Mouse (Mus musculus) heart, adult 18-20 months (tissue): Measurements from ENCODE around the gene Spire2. TPM values are rescaled to one million over a fixed set of nuclear protein-coding genes. Genes with fewer than 3 reads are reported as not detected.

ENCODE experiments used
- DNase-seq, 2 experiments: peaks; one replicate each; pipeline ENCODE4 v3.0.0; 2021 to 2022; ENCODE audit warnings: mixed read lengths in 1 of 2
- total RNA-seq, 2 experiments: library from RNA; stranded (reverse); gene quantifications; 2 replicates each; pipeline ENCODE4 v1.2.3; 2021

Gene Spire2
- total RNA-seq, 2 experiments from 2014 or later: 0.31 TPM; not detected in 1

GRCm38 (mm10) chr8:123333864-123334263 is 1.4 kb downstream of the Spire2 start:
- no peak for DNase-seq

DNA sequence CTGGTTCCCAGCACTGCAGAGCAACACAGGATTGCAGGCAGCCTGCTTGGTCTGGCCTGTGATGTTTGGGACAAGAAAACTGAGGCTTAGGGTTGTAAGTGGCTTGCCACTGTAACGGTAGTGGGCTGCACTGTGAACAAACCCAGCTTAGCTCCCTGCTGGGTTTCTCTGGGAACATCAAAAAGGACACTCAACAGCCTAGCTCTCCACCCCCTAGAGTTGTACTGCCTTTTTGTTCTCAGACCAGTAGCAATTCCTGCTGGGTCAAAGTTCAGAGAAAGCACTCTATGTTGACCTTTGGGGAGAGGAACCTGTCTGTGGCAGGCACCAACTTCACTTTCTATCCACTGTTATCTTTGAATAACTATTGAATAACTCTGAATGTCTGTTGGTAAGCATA is 2.0 kb downstream of the Spire2 start:
- DNase-seq: no peak

DNA sequence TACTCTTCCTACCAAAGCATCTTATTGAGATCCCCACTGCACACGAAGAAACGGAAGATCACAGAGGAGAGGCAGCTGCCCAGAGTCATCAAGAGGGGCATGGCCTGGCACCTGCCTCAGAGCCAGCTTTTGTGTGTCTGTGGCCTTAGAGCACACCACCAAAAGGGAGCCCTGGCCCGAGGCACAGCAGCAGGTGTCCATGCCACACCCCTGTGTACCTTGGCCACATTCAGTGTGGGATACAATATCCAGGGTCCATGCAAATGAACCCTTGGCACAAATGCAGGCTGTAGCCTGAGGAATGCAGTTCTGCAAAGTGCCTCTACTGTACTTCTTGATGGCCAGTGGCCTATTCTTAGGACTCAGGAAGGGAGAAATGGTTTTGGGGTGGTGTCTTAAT is 5.0 kb downstream of the Spire2 start:
- no peak for DNase-seq

DNA sequence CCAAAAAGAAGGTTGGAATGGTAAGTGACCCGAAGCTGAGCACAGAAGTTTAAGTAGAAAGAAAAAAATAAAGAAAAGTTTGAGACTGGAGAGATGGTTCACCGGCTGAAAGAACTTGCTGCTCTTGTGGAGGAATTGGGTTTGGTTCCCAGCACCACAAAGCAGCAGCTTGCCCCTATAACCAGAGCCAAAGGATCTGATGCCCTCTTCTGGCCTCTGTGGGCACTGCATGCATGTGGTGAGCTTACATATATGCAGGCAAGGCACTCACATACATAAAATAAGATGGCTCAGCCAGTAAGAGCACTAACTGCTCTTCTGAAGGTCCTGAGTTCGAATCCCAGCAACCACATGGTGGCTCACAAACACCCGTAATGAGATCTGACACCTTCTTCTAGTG is 7.6 kb downstream of the Spire2 start:
- DNase-seq: no peak

DNA sequence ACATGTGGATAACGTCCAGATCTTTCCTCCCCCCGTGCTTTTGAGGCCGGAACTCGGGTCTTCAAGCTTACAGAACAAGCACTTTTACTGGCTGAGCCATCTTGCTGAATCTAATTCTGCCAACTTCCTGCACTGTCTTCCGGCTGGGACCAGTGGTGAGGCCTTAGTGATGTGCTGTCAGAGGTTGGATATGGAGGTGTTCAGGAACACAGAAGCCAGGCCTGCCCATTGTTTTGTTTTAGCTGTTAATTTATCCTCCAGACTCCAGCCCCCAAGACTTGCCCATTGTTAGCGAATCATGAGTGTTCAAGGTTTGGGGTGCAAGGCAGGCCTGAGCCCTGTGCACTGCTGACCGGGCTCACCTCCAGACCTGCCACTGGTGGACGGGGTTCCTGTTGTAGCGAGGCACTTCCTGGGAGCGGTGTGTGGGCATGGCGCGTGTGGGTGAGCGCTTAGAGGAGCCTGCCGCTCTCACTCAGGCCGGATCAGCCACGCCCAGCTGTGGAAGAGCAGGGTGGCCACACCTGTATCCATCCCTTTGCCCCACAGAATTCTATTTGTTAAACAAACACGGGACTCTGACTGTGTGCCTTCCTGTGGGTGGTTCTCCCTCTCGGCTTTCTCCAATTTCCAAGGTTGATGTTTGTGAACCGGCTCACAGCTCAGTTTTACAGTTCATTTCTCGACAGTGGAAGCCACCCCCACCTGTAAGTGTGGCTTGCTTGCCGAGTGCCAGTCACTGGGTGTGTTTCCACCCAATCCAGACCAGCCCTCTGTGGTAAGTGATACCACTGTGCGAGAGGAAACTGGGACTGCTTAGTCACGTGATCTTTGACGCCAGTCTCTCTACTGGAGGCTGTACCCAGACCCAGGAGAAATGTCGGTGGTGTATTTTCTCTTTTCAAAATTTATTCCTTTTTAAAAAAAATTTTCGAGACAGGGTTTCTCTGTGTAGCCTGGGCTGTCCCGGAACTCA is 8.8 kb downstream of the Spire2 start:
- no peak for DNase-seq

- DNase-seq: peak in 1 of 2 experiments; percentile 20
These were observed 9.7 kb downstream of the Spire2 start for GRCm38 (mm10) chr8:123342253-123342652.

DNA sequence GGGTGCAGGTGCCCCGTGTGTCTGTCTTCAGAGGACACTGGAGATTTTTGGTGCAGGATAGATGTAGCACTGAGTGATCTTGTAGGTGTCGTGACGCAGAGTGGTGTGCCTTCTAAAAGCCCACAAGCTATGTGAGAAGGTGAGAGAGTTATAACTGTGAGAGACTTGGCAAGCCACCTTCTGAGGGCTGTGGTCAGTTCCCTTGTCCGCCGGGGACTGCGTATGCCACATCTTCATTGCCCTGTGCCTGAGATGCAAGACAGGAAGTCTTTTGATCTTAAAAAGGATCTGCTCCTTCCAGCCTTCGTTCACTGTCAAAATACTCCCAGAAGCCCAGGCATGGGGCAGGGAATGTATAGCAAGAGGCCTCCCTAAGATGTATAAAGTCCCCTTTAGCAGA is 10.4 kb downstream of the Spire2 start:
- no peak for DNase-seq

- DNase-seq: no peak
These were observed 10.9 kb downstream of the Spire2 start for GRCm38 (mm10) chr8:123343422-123343821.

DNA sequence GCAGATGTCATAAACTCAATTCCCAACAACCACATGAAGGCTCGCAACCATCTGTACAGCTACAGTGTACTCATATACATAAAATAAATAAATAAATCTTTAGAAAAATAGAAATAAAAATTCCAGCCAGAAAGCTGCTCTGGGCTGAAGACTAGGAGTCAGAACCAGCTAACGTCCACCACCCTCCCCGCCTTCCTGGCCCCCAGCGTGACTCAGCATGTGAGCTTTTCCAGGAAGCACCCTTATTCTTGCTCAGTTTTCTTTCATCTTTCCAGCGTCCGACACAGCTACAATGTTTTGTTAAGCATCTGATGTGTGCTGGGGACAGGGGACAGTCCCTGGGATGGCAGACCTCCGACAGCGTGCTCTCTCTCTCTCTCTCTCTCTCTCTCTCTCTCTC is 12.6 kb downstream of the Spire2 start:
- no peak for DNase-seq

GRCm38 (mm10) chr8:123345856-123346255 is 13.3 kb downstream of the Spire2 start:
- no peak for DNase-seq

DNA sequence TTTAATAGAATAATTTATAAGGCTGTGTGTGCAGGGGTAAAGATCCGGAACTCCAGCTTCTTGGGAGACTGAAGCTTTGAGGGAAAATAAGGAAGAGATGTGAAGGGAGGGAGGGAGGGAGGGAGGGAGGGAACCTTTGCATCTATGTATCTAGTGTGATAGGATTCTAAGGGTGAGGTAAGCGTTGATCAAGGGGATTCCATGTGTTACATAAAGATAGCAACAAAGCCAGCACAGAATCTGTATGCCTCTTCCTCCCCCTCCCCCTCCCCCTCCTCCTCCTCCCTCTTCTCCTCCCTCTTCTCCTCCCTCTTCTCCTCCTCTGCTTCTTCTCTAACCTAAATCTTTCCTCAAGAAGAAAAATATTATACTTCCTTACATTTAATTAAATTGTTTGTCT is 14.8 kb downstream of the Spire2 start:
- no peak for DNase-seq

DNA sequence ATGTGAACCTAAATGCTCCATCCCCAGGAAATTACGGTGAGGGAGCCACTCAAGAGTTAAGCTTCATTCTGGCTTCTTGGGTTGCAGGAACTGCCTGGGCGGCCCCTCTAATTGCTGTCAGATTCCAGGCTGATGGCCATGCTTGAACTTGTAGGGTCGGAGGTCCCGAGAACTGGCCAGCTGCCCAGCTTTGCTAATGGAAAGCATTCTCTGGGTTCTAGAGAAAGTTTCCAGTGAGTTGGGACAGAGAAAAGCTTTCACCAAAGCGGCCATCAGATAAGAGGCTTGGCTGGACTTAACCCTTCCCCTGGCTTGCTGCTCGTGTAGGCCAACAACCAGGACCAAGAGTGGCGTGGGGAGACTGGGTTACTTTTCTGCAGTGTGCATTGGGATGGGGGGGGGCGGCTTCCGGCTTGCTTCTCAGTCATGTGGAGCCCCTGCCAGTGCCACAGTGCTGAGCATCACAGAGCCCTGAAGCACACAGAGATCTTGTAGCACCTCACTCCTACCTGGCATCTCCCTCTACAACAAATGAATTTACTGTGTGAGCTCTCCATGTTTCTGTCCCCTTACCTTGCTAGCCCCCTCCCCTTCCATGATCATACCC is 15.8 kb downstream of the Spire2 start:
- DNase-seq: peak; percentile 38 to 47

- no peak for DNase-seq
These were observed 16.6 kb downstream of the Spire2 start for GRCm38 (mm10) chr8:123349073-123349472.

DNA sequence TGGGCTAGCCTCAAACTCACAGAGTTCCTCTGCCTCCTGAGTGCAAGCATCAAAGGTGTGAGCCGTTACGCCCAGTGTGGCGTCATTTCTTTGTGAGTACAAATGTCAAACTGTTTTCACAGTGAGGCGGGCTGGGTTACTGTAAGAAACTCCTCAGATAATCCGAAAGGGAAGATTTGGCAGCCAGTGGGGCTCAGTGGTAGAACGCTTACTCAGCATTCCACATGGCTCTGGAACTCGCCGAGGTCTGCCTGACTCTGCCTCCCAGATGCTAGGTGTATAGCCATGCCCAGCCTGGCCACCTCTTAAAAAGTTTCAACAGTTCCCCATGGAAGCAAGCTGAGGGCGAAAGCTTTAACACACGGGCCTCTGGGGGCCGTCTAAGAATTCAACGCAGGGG is 19.6 kb downstream of the Spire2 start:
- no peak for DNase-seq

DNA sequence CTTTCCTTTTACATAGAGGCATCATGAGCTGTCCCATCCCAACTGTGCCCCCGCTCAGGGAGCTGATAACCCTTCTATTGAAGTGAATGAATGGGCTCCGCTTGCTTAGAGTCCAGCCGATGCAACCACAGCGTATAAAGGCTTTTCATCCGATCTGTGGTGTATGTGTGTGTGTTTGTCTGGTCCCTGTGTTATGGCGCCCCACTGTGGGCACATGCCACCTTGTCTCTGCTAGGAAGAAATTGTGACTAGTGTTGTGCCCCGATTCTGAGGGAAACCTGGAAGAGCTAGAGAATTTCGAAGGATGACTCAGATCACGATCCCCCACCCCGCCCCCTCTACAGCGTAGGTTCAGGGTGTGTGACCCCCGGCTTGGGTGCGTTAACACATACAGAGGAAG is 20.3 kb downstream of the Spire2 start:
- DNase-seq: no peak

DNA sequence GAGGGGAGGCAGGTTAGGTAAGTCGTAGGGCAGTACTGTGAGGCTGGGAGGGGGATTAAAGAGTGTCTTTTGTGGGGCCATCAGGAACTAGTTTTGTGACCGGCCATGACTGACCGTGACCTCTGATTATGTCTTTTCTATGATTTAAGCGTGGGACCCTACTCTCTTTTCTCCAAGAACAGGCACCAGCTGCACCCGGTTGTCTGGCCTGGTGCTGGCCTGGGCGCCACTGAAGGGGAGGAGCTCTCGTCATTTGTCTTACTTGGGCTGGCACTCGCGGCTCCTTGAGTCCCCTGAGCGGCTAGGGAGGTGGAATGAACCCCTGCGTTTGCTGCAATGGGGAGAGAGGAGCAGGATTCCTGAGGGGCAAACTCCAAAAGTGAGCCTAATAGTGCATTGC is 20.7 kb downstream of the Spire2 start:
- DNase-seq: no peak

DNA sequence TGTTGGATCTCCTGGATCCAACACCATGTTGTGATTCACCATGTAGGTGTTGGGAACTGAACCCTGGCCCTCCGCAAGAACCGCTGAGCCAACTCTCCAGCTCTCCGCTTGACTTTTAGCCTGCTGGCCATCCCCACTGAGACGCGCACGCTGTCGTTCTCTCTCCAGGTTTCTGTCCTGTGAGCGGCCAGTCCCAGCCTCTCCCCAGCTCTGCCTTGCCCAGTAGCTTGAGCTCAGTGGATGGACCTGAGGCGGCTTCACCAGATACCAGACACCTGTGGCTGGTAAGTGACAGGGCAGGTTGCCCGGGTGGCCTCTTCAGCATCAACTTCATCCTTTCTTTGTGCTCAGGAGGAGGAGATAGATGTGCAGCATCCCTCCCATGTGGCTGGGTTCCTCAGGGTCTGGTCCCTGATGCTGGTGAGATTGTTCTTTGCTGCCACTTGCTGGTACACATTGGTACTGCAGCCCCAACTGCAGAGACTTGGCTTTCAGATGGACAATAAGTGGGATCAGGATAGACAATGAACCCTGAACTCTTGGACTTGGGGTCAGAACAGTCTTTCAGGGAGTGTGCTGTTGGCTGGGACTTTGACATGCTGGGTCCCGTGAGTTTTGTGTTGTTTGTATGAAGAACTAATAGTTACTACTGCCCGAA is 28.7 kb downstream of the Spire2 start:
- DNase-seq: peak; percentile 64 to 91

DNA sequence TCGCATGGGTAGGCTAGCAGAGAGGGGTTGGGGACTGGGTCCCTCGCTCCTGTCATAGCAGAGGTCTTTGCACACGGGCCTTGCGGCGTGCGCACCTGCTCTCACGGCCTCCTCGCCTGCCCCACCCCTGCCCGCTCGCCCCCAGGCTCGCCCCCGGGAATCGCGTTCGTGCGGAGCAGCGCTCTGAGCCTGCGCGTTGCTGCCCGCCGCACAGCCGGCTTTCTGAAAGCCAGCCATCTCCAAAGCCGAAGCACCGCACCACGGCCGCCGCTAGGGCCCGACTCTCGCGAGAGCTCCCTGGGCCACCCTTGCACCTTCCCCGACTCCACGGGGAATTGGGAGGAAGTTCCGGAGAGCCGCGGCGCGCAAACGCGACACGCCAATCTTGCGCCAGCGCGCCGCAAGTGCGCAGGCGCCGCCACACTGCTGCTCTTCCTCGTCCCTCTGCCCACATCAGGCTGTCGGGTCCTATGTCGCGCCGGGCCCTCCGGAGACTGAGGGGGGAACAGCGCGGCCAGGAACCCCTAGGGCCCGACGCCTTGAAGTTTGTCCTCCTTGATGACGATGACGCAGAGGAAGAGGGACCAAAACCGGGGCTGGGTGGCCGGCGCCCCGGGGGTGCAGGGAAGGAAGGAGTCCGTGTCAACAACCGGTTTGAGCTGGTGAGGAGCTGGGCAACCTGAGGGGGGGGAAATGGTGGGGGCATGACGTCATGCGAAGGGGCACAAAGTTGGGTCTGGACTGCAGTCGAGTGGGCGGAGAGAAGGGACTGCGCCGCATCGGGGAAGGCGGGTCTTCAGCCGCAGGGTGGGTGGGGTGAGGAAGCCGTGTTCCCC is 41.1 kb downstream of the Spire2 start, which contains the start of gene Tcf25:
Tcf25 (plus strand) TSS at position 351 of the 836 bp plus-strand sequence.
- peak; percentile 95 to 97 for DNase-seq

GRCm38 (mm10) chr8:123374239-123374578 is 41.7 kb downstream of the Spire2 start:
- DNase-seq: peak; percentile 95 to 96

GRCm38 (mm10) chr8:123375701-123376100 is 43.2 kb downstream of the Spire2 start:
- DNase-seq: no peak

DNA sequence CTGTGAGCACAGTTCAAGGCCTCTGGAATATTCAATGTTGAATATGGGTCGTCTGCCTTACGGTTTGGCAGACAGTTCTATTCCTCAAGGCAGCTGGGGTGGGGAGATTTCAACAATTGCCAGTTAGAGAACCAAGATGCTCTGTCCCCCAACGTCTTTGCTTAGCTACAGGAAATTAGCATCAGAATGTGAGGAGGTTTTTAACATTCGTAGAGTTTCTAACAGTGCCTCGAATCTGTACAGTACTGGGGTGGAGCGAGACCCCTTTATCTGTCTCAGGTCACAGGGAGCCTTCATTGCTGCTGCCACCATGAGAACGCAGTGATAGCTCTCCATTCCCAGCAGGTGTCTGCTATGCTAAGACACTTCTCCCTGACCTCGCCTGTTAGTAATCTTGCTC is 43.6 kb downstream of the Spire2 start:
- no peak for DNase-seq

DNA sequence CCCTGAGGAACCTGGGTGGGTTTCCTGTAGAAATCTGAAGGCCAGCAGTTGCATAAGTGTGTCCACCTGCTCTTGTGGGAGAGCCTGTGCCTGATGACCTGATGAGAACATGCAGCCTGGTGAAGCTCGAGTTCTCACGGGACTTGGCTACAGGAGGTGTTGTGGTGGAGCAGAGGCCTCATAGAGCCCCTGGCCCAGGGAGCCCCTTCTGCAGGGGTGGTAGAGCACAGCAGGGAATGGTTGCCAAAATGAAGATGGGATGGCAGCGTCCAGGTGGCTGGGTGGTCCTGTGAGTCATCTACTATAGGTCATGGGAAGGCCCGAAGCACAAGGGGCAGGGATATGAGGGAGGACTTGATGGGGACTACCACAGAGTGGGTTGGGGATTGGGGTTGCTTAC is 49.2 kb downstream of the Spire2 start:
- DNase-seq: no peak
